Comparison of ENCODE assay signal across 23 mouse cellular contexts in the genomic region with DNA sequence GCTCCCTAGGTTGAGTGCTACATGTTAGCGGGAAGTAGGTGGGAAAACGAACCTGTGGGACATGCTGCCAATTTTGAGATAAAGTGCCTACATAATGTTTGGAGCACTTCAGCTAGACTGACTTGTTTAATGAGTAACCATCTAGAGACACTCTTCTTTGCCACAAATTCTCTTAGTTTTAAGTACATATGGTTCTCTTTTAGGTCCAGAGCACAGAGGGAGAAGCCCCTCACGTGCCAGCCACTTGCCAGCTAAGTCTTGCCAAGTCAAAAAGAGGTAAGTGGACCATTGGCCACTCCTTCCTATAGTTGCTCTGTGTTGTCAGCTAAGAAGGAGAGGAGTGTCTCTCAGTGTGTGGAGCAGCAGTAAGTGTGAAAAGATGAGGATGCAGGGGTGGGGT. TPM values are rescaled to one million over a fixed set of nuclear protein-coding genes. Genes with fewer than 3 reads are reported as not detected.
A peak's percentile ranks its signal among the peaks of the same experiment; 100 is the strongest.
DNase-seq lines count a peak whose midpoint lies in the region; ATAC-seq and TF ChIP-seq lines count a peak whose summit lies in the region.
"Had no signal": no experiment of that assay in that cellular context is flagged by ENCODE, and none has a peak within 500 bp of the region (broad histone marks: within the 10 kb centered on the region; RNA-seq: fewer than 3 reads in every experiment).

No protein-coding gene starts in this region.

- TF ChIP-seq POLR2A in lung, adult 2 months (IDR thresholded peaks at IDR 0.05; ENCODE audit: borderline replicate concordance, extremely low read depth, low read depth, low read length), result no peak

- TF ChIP-seq CTCF in intestine, postnatal 0 days (IDR thresholded peaks at IDR 0.05; ENCODE audit: low read depth), result no peak
- TF ChIP-seq CTCF in lung, adult 2 months (IDR thresholded peaks at IDR 0.05; ENCODE audit: insufficient read depth, low read length), result no peak

- no peaks in the 10 kb centered on the region for H3K27me3 ChIP-seq in intestine, embryonic 15.5 days (replicated peaks)
- H3K27me3 ChIP-seq in intestine, postnatal 0 days (replicated peaks; ENCODE audit: control insufficient read depth, insufficient read depth, low read length), result no peaks in the 10 kb centered on the region
- H3K27me3 ChIP-seq: embryonic facial prominence, embryonic 13.5 days; heart, embryonic 15.5 days; limb, embryonic 12.5 days; stomach, embryonic 15.5 days had no signal

- H3K27ac ChIP-seq in intestine, embryonic 15.5 days, result no peak overlapping the region
- H3K27ac ChIP-seq in intestine, postnatal 0 days (ENCODE audit: low read depth, low read length), result no peak overlapping the region
- H3K27ac ChIP-seq: embryonic facial prominence, embryonic 13.5 days; heart, embryonic 15.5 days; limb, embryonic 12.5 days; macrophage; midbrain, embryonic 10.5 days; stomach, embryonic 15.5 days had no signal

- H3K9ac ChIP-seq in intestine, embryonic 15.5 days, result no peak overlapping the region
- H3K9ac ChIP-seq in intestine, postnatal 0 days (ENCODE audit: low read depth, low read length), result no peak overlapping the region
- H3K9ac ChIP-seq: embryonic facial prominence, embryonic 13.5 days; heart, embryonic 15.5 days; limb, embryonic 12.5 days; stomach, embryonic 15.5 days had no signal

- H3K4me3 ChIP-seq in intestine, embryonic 15.5 days (replicated peaks), result no peak overlapping the region
- no peak overlapping the region for H3K4me3 ChIP-seq in intestine, postnatal 0 days (ENCODE audit: low read depth, low read length)
- H3K4me3 ChIP-seq in lung, adult 2 months (replicated peaks; ENCODE audit: extremely low read depth, low read depth, low read length), result no peak overlapping the region
- H3K4me3 ChIP-seq: embryonic facial prominence, embryonic 13.5 days; heart, embryonic 15.5 days; limb, embryonic 12.5 days; midbrain, embryonic 10.5 days; stomach, embryonic 15.5 days had no signal

- H3K4me2 ChIP-seq in intestine, embryonic 15.5 days (replicated peaks), result no peak overlapping the region
- no peak overlapping the region for H3K4me2 ChIP-seq in intestine, postnatal 0 days (replicated peaks; ENCODE audit: low read depth)
- H3K4me2 ChIP-seq: embryonic facial prominence, embryonic 13.5 days; heart, embryonic 15.5 days; limb, embryonic 12.5 days; stomach, embryonic 15.5 days had no signal

- ATAC-seq in intestine, embryonic 15.5 days, result peak; percentile 48; the same call in 1 of the 2 replicates
- ATAC-seq in intestine, postnatal 0 days, result no peak
- ATAC-seq: forebrain, embryonic 16.5 days; hindbrain, embryonic 16.5 days had no signal

- DNase-seq in lung, adult 18-20 months, result peak; percentile 38 to 58
- DNase-seq in lung, adult 2 months, result no peak
- peak; percentile 51 to 81 for DNase-seq in kidney, postnatal 25 days
- peak; percentile 13 for DNase-seq in yolk sac, embryonic 10.5 days (ENCODE audit: low spot score)
- no peak for DNase-seq in cerebellum, postnatal 25 days
- no peak for DNase-seq in urinary bladder, postnatal 25 days (ENCODE audit: low spot score)
- DNase-seq: adrenal gland, adult 8-10 months; cerebellum, postnatal 10 days; gastrocnemius, postnatal 36 days; retina, postnatal 1 day; thymus, adult 2 months had no signal

- H3K4me1 ChIP-seq in intestine, embryonic 15.5 days (replicated peaks), result peaks cover 6% of the 10 kb centered on the region; the same call in 1 of the 2 replicates
- no peaks in the 10 kb centered on the region; the same call in 1 of the 2 replicates for H3K4me1 ChIP-seq in intestine, postnatal 0 days (replicated peaks; ENCODE audit: control insufficient read depth, insufficient read depth, low read length)
- H3K4me1 ChIP-seq in lung, adult 2 months (ENCODE audit: control insufficient read depth, insufficient read depth, low read length), result peaks cover 6% of the 10 kb centered on the region

- 70% methylated on average over 3 of the region's 3 CpGs for WGBS in intestine, embryonic 15.5 days
- WGBS in intestine, postnatal 0 days, result 57% methylated on average over 3 of the region's 3 CpGs
- WGBS in lung, adult 2 months, result 67% methylated on average over 3 of the region's 3 CpGs

- H3K36me3 ChIP-seq in intestine, embryonic 15.5 days, result peaks cover 2% of the 10 kb centered on the region; the same call in 1 of the 2 replicates
- peaks cover 18% of the 10 kb centered on the region for H3K36me3 ChIP-seq in intestine, postnatal 0 days (ENCODE audit: control insufficient read depth, insufficient read depth)
- H3K36me3 ChIP-seq: midbrain, embryonic 10.5 days had no signal

- H3K9me3 ChIP-seq in intestine, embryonic 15.5 days, result no peaks in the 10 kb centered on the region
- no peaks in the 10 kb centered on the region for H3K9me3 ChIP-seq in intestine, postnatal 0 days (ENCODE audit: control insufficient read depth)
- H3K9me3 ChIP-seq: embryonic facial prominence, embryonic 13.5 days; heart, embryonic 15.5 days; limb, embryonic 12.5 days; midbrain, embryonic 10.5 days; stomach, embryonic 15.5 days had no signal

RNA-seq across cellular contexts. Expression of gene Itprid2, which starts 16.0 kb away (rescaled TPM):
- 19.5 and 20.5 TPM in 2 replicates for polyA plus RNA-seq in intestine, embryonic 15.5 days (2015; fragmentation: Nextera tagmentation; extraction: Ambion mirVana)
- 21.1 and 22.0 TPM in 2 replicates for polyA plus RNA-seq in intestine, postnatal 0 days (2015; fragmentation: Nextera tagmentation; extraction: Ambion mirVana)
- 6.5 and 11.5 TPM in 2 replicates for polyA plus RNA-seq in lung, adult 2 months (2012; rRNA removed)

RNA-seq across cellular contexts. Expression of gene Ppp1r1c, which starts 56.4 kb away (rescaled TPM):
- not detected in 2 replicates for polyA plus RNA-seq in intestine, embryonic 15.5 days (2015; fragmentation: Nextera tagmentation; extraction: Ambion mirVana)
- not detected in 2 replicates for polyA plus RNA-seq in intestine, postnatal 0 days (2015; fragmentation: Nextera tagmentation; extraction: Ambion mirVana)
- polyA plus RNA-seq in lung, adult 2 months (2012; rRNA removed), result not detected in 2 replicates
- polyA plus RNA-seq: forebrain, embryonic 16.5 days; large intestine, adult 2 months; macrophage; stomach, embryonic 15.5 days; thymus, adult 2 months; urinary bladder, adult 2 months had no signal

Comparison
In these comparisons a context has a peak if more than half of its experiments do, and no peak if none do; other contexts are left out.
1. DNase-seq: peak in lung, adult 18-20 months (2 of 2), kidney, postnatal 25 days (2 of 2) and yolk sac, embryonic 10.5 days (single experiment); none in lung, adult 2 months (single experiment), cerebellum, postnatal 25 days (0 of 2) and urinary bladder, postnatal 25 days (single experiment).